Mouse (Mus musculus): ENCODE measurements around the gene Gdpgp1. TPM values are rescaled to one million over a fixed set of nuclear protein-coding genes. Genes with fewer than 3 reads are reported as not detected.

Gene Gdpgp1
- total and polyA plus RNA-seq, 3 experiments: 2.0 to 3.6 (median 3.0) TPM

- Histone ChIP-seq H3K9me3 (replicated peaks; ENCODE audit: low read length) (no peaks in the 10 kb centered on the region), H3K4me3 (replicated peaks in 1 of 3; ENCODE audit: low read depth in 2 of 3, low read length in 2 of 3, poor library complexity in 1 of 3) (no peak within 1 kb of the TSS), H3K27me3 (replicated peaks) (no peaks in the 10 kb centered on the region), H3K4me1 (ENCODE audit: control insufficient read depth in 1 of 2, insufficient read depth in 2 of 2) (peaks cover 22 to 61% of the 10 kb centered on the region in 2 experiments), H3K9ac (ENCODE audit: insufficient read depth, low read depth) (no peak within 1 kb of the TSS), H3K27ac (ENCODE audit: insufficient read depth, low read depth) (no peak within 1 kb of the TSS), H3K36me3 (replicated peaks in 1 of 2; ENCODE audit: control insufficient read depth in 1 of 2, insufficient read depth in 1 of 2, low read length in 1 of 2) (no peaks in the 10 kb centered on the region), H3K79me2 (replicated peaks; ENCODE audit: control insufficient read depth, extremely low read depth, insufficient read depth, poor library complexity, severe bottlenecking) (no peaks in the 10 kb centered on the region), H3K4me2 (ENCODE audit: insufficient read depth, low read depth, poor library complexity, severe bottlenecking) (no peak within 1 kb of the TSS)
- dilution Hi-C loops (cut with MboI; ENCODE audit: extremely low pct_ligation_motif_present, extremely low pct_unique_long_range_greater_than_20kb, low sequenced_read_pairs) (no loop called here), in situ Hi-C loops (cut with MboI; ENCODE audit: low pct_ligation_motif_present, low pct_unique_long_range_greater_than_20kb, low sequenced_read_pairs) (no loop called here)
- no peak for TF ChIP-seq GABPA (IDR thresholded peaks at IDR 0.05; ENCODE audit: insufficient replicate concordance, low read depth, low read length)
- TF ChIP-seq MAX (IDR thresholded peaks at IDR 0.05; ENCODE audit: low read length): no peak
- TF ChIP-seq BHLHE40 (IDR thresholded peaks at IDR 0.05; ENCODE audit: low read depth, low read length): no peak
- TF ChIP-seq IRF4 (IDR thresholded peaks at IDR 0.05; ENCODE audit: low read depth, low read length): no peak
- no peak for TF ChIP-seq RAD21 (IDR thresholded peaks at IDR 0.05; ENCODE audit: low read depth, low read length)
- TF ChIP-seq TBP (conservative IDR thresholded peaks at IDR 0.05; ENCODE audit: low read depth, low read length): no peak
- no peak for TF ChIP-seq JUND (conservative IDR thresholded peaks at IDR 0.05; ENCODE audit: low read depth, low read length)
- TF ChIP-seq MXI1 (IDR thresholded peaks at IDR 0.05; ENCODE audit: low read depth, low read length): no peak
- no peak for DNase-seq (ENCODE audit: extremely low read depth)
These were observed 46.0 kb upstream of the Gdpgp1 start, which contains the start of gene Sema4b for GRCm38 (mm10) chr7:80186531-80187296. Gene Sema4b (plus strand): TSS chr7:80186841.

- Histone ChIP-seq H3K36me3 (replicated peaks in 1 of 2; ENCODE audit: control insufficient read depth in 1 of 2, insufficient read depth in 1 of 2, low read length in 1 of 2) (no peaks in the 10 kb centered on the region), H3K9ac (ENCODE audit: insufficient read depth, low read depth) (no peak overlapping the region), H3K27ac (ENCODE audit: insufficient read depth, low read depth) (no peak overlapping the region), H3K79me2 (replicated peaks; ENCODE audit: control insufficient read depth, extremely low read depth, insufficient read depth, poor library complexity, severe bottlenecking) (no peaks in the 10 kb centered on the region), H3K27me3 (replicated peaks) (no peaks in the 10 kb centered on the region), H3K4me3 (replicated peaks in 1 of 3; ENCODE audit: low read depth in 2 of 3, low read length in 2 of 3, poor library complexity in 1 of 3) (no peak overlapping the region), H3K4me1 (ENCODE audit: control insufficient read depth in 1 of 2, insufficient read depth in 2 of 2) (peaks cover 23 to 59% of the 10 kb centered on the region in 2 experiments), H3K9me3 (replicated peaks; ENCODE audit: low read length) (no peaks in the 10 kb centered on the region), H3K4me2 (ENCODE audit: insufficient read depth, low read depth, poor library complexity, severe bottlenecking) (no peak overlapping the region)
- TF ChIP-seq MAX (IDR thresholded peaks at IDR 0.05; ENCODE audit: low read length) (no peak), CTCF (conservative IDR thresholded peaks at IDR 0.05 in 1 of 2, IDR thresholded peaks at IDR 0.05 in 1 of 2; ENCODE audit: low read depth in 2 of 2, low read length in 2 of 2) (no peak), UBTF (IDR thresholded peaks at IDR 0.05; ENCODE audit: low read depth, low read length) (no peak), CHD1 (IDR thresholded peaks at IDR 0.05; ENCODE audit: low read depth, low read length) (no peak), USF1 (IDR thresholded peaks at IDR 0.05; ENCODE audit: low read depth, low read length) (no peak), TBP (conservative IDR thresholded peaks at IDR 0.05; ENCODE audit: low read depth, low read length) (no peak), ZNF384 (IDR thresholded peaks at IDR 0.05; ENCODE audit: low read depth, low read length) (no peak), PAX5 (IDR thresholded peaks at IDR 0.05; ENCODE audit: low read length) (no peak), SIN3A (IDR thresholded peaks at IDR 0.05; ENCODE audit: low read length) (no peak), RAD21 (IDR thresholded peaks at IDR 0.05; ENCODE audit: low read depth, low read length) (no peak), NRF1 (IDR thresholded peaks at IDR 0.05; ENCODE audit: low read depth, low read length) (no peak)
- in situ Hi-C loops (cut with MboI; ENCODE audit: low pct_ligation_motif_present, low pct_unique_long_range_greater_than_20kb, low sequenced_read_pairs): no loop called here
- dilution Hi-C loops (cut with MboI; ENCODE audit: extremely low pct_ligation_motif_present, extremely low pct_unique_long_range_greater_than_20kb, low sequenced_read_pairs): no loop called here
- DNase-seq (ENCODE audit: extremely low read depth): no peak
These were observed 45.2 kb upstream of the Gdpgp1 start for GRCm38 (mm10) chr7:80187501-80187900.
